Mouse (Mus musculus) cerebellum, adult 9-10 months (tissue): ENCODE results near the gene Reep3.

Source experiments
- DNase-seq: peaks from one replicate; pipeline ENCODE4 v3.0.0; 2022

Gene Reep3

DNA sequence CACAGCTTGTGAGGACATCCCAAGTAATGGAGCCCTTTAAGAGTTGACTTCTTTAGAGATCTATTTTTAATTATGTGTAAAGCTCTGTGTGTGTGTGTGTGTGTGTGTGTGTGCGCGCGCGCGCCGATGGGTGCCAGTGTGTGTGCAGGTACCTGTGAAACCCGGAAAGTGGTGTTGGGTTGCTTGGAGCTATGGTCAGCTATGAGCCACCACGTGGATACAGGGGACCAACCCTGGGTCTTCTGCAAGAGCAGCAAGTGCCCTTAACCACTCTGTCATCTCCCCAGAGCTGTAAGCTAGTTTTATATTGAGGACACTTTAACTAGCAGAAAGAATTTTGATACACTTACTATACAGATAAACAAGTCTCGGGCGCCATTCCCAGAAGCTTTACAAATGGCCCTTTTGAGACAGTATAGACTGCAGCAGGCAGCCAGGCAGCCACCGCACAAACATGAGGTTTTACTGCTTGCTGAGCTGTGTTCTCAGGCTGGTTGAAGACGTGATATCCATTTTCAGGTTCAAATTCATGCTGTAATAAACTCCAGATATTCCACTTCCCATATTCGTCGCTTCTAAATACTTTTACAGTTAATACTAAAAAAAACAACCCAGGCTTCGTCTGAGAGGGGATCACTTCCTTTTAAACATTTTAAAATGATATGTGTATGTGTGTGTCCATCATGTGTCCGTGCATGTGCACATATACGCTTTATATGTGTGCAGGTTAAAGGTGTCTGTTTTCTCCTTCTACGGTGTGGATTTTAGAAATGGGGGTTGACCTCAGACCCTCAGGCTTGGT is 15.3 kb downstream of the Reep3 start:
- DNase-seq, result no peak

DNA sequence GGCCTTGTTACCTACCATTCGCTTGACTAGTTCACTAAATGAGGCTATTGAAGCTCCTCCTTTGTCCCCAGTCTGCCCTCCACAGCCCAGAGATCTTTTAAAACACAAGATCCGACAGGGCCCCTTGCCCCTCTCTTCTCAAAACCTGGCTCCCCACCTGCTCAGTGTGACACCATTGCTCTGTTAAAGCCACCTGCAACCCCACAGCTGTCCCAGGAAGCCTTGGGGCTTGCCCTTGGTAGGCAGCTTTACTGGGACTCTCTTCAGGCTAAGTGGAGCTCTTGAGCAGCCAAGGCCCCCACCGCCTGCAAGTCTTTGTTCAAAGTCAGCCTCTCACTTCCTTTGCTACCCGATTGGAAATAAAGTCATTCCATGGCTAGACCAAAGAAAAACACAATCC is 17.7 kb downstream of the Reep3 start:
- no peak for DNase-seq

DNA sequence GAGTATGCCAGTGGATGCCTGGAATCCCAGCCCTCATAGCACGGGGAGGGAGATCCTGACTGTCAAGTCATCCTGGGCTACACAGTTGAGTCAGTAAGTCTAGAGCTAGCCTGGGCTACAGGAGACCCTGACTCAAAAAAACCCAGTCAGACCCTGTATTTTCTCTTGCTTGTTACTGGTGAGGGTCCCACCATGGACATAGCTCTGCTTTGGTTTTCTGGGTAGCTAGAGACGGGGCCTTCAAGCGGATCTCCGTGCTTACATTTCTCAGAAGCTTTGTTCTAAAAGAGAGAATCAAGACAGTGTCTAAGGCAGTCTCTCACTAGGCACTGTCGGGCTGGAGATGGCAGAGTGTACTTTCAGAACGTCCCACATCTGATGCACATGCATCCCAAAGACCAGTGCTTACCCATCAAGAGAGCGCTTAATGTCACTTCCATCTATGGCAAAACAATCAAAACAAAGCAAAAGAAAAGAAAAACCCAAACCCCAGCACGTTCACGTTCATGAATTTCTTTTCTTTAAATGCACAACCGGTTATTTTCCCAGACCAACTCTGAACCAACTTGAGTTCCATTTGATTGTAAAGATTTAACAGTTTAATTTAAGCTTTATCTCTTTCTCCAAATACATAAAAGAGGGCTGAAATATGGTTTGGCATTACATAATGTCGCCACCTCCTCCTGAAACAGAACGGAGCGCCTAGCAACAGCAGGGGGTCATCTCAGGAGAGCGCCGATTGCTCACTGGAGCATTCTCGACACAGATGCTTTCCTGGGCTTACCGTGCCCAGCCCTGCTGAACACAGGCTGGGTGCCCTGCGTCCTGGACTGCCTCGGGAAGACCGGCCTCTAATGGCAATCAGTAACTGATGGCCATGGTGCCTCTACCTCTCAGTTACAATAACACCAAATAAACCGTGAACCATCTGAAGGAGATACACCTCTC is 20.5 kb downstream of the Reep3 start:
- peak; percentile 95 for DNase-seq

DNA sequence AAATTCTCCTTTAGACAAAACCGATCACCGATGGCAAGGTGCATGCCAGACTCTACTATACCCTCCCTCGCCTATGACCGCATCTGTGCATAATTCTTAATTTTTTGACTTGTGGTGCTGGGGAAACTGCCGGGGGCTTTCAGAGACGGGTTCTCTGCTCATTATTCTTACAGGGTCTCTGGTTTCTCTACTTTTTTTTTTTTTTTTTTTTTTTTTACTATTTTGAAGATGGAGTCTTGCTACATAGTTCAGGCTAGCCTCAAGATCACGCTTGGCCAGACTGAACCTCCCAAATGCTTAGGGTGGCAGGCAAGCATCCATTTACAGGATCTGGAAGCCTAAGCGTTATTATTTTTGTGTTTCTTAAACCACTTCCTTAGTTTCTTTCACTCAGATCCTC is 23.2 kb downstream of the Reep3 start:
- no peak for DNase-seq

DNA sequence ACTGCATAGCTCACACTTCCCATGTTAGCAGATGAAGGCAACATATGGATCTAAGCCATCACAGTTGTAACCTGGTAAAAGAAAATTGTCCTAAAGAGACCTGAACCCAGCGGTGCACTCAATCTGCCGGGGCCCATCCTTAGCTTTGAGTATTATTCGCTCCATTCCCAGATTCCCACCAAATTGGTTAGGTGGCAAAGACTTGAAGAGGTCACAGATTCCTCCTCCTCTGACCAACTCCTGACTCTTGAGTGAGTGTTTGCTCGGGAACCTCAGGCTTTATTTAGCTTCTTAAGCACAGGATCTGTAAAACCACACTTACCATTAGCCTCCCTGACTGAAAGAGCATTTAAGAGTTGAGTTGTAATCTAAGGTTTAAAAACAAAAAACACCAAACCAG is 24.1 kb downstream of the Reep3 start:
- DNase-seq, result no peak

DNA sequence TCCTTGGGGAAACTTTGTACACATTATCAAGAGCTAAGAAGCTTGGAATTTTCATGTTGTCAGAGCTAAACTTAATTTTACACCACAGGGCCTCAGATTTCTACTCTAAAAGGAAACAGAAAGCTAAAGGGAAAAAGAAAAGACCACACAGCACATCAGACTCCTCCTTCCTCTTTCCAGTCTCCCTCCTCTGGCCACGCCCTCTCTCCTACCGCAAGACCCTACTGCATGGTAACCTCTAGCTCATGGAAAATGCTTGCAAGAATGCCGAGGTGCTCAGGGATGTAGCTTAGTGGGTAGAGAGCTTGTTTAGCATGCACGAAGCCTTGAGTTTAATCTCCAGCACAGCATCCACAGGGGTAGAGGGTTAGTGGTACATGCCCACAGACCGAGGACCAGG is 24.9 kb downstream of the Reep3 start:
- no peak for DNase-seq

DNA sequence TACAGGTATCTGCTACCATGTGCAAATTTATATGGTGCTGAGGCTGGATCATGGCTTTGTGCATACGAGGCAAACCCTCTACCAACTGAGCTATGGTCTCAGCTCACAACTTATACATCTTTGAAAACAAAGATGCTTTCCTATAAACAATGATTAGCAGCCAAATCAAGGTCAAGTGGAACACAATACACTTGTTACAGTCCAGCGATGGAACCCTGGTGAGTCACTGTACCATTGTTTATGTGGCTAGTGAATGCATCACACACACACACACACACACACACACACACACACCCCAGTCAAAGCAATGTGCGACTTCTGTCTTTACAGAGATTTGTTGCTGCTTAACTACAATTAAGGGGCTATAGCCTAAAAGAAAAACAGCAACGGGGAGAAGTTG is 25.4 kb downstream of the Reep3 start:
- no peak for DNase-seq

DNA sequence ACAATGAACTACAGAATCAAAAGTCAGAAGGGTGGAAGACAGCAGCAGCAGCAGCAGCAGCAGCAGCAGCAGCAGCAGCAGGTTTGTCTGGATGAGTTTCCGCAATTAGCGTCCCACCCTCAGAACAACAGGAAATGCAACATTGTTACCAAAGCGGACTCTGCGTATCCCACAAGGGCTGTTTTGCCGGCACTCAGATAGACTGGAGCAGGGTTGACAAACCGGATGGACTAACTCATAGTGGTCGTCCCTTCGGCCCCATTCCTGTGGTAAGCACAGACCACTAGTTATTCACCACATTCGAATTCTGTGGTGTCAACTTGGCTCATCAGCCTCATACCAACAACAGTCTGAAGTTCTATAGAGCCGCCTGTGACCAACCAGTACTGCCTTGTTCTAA is 27.7 kb downstream of the Reep3 start:
- no peak for DNase-seq

DNA sequence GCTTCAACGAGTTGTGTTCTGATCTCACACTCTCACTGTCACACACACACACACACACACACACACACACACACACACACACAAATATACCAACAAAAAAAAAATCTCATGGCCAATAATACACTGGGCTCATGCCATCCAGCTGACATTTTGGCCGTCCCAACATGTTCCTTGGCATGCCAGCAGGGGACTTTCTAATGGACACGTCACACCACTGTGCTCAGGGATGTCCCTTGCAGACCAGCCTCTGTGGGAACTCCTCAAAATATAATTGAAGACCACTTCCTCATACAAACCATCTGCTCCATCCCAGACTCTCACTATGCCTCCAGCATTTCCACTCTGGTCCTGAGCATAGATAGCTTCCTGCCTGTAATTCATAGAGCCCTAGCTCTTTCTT is 30.3 kb downstream of the Reep3 start:
- DNase-seq, result no peak

DNA sequence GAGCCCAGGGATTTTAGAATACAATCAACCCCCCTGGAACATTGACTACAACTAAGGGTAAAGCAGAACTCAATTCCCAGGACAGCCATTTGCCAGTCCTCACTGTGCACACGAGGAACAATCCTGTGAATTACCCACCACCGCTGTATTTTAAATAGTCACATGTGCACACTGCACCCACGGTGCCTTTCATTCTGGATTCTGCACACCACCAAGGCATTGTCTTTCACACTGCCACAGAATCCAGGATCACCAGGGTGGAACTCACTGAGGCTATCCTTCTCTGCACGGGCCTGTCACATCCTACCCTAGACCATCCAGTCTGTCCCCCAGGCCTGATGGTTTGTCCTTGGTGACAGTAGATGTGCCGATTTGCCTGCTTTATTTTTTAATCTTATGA is 30.8 kb downstream of the Reep3 start:
- DNase-seq, result no peak

DNA sequence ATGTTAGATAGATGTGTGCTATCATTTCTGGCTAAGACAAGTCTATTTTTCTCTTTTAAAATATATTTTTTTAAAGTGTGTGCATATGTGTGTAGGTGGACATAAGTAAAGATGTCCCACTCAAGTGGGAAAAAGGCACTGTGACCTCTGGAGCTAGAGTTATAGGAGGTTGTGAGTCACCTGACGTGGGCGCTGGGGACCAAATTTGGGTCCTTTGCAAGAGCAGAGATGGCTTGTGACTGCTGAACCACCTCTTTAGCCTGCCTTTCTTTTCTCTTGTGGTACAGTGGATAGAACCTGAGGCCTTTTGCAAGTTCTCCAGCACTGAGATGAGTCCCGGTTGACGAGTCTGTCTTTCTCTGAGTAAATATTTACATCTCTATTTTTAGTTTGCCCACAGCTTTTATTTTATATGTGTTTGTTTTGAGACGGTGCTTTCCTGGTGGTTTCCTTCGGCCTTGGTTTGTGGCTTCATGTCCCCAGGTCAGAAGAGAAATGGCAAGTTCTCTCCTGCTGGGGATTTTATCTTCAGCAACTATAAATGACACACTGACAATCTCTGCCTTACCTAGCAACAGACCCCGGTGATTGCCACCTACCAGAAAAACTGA is 31.4 kb downstream of the Reep3 start:
- DNase-seq, result no peak

DNA sequence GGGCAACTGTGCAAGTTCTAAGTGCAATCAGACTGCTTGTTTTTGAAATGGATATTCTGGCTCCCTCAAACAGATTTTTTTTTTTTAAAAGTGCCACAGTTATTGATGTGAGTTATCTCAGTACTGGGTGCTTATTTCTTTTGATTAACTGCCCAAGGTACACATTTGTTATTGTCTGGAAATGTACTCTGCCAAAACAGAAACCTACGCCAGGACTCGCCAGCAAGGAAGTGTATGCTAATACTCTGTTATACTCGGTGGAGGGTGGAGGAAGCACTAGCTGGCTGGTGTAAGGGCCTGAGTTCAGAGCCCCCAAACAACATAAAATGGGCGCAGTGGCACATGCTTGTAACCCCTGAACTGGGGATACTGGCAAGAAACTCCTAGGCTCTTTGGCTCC is 34.9 kb downstream of the Reep3 start:
- no peak for DNase-seq

DNA sequence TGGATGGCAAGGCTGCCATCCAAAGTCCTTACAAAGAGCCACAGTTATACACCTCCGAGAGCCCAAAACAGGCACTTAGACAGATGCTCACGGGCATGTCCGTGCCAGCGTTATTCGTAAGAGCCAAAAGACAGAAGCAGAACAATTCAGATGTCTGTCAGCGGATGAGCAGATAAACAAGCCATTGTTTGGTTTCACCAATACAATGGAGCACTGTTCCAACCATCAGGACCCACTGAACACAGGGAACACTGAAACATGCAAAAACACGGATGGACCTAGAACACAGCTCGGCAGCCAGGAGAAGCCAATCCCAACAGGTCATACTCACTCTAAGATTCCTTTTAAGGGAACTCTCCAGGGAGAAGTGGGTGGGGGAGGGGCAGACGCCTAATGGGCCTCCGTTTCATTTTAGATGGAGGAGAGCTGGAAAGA is 35.4 kb downstream of the Reep3 start:
- no peak for DNase-seq

DNA sequence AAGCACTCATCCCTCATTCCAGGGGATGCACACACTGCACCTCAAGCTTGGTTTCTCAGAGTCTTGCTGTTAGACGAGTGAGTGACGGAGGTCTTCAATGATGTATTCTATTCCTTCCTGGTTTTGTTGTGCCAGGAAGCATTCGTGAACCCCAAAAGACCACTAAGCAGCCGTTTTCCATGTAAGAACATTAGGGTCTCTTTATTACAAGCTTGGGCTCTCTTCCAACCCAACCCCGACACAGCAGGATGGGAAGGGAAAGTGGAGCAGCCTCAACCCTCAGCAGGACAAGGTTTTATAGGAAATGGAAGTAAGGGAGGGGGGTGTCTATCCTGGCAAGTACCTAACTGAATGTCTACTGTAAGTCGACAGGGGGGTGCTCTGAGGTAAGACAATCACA is 38.0 kb downstream of the Reep3 start:
- no peak for DNase-seq

DNA sequence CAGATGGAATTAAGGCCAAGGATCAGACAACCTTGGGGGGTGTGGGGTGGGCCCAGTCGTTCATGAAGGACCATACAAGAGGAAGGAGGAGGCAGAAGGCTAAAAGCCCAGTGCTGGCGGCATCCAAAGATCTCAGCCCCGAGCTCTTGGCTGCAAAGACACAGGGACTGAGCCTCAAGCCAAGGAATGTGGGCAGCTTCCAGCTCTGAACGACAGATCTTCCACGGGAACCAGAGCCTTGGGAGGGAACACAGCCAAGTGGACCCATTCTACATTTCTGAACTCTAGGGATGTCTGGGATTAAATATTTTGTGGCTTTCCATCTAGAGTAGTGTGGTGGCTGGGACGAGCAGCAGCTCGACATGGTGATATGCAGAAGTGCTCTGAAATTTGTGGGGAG is 38.4 kb downstream of the Reep3 start:
- DNase-seq, result peak; percentile 91

DNA sequence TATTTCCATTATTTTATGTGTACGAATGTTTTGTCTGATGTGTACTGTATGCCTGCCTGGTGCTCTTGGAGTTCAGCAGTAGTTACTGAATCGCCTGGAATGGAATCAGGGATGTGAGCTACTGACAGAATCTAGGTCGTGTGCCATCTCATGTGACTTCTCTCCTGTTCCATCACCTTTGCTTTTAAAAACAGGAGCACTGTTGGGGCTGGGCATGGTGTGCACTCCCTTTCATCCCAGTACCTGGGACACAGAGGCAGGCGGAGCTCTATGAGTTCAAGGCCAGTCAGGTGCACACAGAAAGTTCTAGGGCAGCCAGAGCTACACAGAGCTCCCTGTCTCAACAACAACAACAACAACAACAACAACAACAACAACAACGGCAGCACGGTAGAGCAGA is 39.0 kb downstream of the Reep3 start:
- DNase-seq, result peak; percentile 67

DNA sequence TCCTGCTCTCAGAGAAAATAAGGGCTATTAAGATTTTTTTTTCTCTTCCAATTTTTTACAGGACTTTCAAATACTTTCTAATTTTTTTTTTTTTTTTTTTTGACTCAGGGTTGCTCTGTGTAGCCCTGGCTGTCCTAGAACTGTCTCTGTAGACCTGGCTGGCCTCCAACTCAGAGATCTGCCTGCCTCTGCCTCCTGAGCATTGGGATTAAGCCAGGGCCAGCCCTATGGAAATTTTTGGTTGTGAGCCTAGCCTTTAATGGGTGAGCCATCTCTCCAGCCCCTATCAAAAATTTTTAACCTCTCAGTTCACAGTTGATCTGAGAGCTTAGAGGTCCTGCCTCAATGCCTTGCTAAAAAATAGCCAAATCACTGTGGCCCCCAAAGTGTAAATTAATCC is 39.5 kb downstream of the Reep3 start:
- DNase-seq, result peak; percentile 69

DNA sequence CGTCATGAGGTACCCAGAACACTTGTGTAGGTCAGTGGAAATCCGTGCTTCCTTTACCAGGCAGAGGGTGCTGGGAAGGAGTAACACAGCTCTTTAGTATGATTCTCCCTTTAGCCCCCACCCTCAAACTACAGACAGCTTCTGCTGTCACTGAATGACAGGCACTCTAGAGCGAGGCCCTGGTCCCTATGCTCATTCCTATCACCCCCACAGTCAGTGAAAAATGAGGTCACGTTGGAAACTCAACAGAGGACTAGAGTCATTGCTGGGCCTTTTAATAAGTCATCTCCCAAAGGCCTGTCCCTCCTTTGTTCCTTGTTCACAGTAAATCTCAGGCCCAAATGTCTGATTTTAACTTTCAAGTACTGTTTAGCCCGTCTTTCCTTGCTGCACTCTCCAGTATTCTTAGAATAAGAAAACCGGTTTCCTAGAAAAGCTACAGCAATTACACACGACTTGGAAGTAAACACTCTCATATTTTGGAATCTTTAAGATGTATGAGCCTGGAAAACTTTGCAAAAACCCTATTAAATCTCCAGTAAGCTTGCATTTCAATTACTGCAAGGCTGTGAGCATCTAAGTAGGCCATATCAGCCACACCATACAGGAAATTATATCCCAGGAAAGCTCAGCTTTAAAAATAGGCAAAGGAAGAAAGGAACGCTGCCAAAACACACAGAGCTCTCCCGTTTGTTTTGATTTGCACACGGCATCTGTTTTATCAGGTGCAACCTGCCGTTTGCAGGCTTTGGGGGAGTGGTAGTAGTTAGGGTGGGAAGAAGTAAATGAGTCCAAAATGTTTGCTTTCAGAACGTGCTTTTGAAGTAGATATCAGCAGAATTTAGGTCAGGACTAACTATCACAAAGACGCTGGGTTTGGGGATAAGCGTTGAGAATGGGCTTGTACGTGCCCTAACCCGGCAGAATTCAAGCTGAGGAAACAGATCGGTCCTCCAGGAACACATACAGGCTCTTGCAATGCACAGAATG is 40.6 kb downstream of the Reep3 start:
- DNase-seq, result peak; percentile 93

DNA sequence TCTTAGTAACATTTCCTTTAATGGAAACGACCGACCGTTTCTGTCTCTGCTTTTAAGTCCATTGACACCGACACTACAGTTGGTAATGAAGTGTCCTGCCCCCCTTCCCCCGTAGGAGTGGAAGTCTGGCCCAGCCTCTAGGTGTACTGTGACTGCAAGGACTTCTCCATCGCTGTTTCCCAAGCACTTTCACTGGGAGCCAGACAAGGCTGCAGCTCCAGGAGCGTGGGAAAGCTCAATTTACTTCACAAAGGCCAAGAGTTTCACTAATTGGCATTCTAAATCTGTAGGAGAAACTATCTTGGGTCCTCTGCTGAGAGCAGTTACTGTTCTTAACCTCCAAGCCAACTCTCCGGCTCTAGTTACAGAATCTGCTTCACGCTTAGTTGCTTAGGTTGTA is 43.3 kb downstream of the Reep3 start:
- no peak for DNase-seq

DNA sequence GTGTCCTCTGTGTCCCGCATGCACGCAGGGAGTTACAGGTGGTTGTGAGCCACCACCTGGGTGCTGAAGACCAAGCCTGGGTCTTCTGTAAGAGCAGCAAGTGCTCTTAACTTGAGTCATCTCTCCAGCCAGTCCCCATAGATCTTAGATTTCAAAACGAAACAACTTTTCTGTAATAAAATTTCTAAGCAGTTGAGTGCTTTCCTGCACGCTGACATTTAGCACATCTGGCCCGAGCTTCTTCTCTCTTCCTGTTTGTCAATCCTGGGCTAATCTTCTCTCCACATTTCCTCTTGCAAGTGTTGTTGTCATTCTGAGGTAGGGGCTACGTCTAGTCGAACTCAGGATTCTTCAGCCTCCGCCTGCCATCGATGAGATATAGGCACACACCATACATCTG is 44.3 kb downstream of the Reep3 start:
- no peak for DNase-seq

DNA sequence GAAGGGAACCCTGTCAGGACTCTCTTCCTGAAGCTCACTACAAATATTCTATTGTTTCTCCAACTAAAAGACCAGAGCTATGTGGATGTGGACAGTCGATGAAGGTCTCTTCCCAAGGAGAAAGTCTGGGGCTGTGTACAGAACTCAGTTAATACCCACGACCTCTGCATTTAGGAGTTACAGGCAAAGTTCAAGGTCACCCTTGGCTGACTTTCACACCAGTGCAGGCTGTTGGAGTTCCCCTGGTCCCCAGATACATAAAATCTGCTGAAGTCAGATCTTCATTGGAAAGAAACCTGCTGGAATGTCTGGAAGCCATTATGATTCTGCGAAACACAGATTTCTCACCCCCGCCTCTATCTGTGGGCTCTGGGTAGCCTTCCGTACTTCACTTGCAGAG is 45.3 kb downstream of the Reep3 start:
- no peak for DNase-seq

DNA sequence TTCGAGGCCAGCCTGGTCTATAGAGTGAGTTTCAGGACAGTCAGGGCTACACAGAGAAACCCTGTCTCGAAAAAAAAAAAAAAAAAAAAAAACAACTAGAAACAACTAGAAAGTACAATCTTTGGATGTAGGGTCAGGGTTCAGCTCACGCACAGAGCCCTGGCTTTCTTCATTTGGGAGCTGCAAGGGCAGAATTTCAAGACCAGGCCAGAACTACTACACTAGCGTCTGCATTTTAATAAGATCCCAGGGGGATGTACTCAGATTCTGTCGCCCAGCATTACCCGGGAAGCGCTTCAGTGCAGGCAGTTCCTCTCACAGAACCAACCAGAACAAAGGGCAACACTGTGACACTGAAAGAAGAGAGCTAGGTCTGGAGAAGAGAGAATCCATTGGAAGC is 46.0 kb downstream of the Reep3 start:
- DNase-seq, result no peak
